Mouse (Mus musculus) left cerebral cortex, adult 9 months (tissue): Measurements from ENCODE around the gene Krt10.
A peak's percentile ranks its signal among the peaks of the same experiment; 100 is the strongest.

ENCODE experiments used
- DNase-seq, 2 experiments: peaks; one replicate each; pipeline ENCODE4 v3.0.0; 2022; ENCODE audit warnings: low spot score in 2 of 2

The Krt10 gene

DNA sequence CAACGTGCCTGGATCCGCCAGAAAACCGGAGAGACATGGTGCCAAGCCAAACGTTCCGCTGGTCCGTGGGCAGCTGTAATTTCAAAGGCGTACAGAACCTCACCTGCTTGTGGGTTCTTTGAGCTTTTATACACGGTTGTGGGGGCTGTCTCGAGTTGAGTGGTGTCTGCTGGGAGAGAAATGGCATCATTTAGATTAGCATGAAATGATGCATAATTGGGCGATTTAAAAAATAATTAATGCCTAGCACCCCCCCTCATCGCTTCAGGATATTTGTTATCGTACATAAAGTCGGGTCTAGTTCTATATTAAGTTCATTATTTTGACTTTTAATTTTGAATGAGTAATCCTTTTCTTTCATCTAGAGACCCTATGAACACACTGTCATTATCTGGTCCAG is 14.4 kb downstream of the Krt10 start, which contains the start of gene Krt28:
Gene Krt28 (minus strand): TSS at position 101 of the 400 bp plus-strand sequence.
- no peak for DNase-seq

DNA sequence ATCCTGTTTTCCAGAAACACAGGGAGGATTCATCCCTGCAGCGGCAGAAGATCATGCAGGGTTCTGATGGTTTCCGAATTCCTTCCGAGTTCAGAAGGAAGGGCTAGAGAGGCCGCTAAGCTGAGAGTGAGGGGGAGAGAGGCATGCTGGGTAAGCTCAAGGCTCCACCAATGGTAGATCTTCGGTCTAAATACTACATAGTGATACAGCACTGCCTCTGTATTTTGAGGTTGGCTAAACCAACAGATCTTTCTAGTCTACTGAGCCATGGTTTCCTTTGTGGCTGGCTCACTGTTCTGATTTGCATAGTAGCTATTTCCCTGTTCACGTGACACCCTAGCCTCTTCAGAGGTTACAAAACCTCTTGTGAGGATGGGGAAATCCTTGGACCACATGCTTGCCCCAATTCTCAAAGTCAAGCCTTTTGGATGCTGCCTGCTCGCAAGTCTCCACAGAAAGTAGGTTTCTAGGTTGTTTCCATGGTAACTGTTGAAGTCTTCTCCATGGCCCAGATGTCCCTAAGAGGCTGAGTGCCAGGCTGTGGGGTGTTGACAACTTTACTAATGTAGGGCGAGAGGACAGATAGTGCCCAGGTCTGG is 19.2 kb downstream of the Krt10 start:
- DNase-seq, result peak; percentile 42 to 59

DNA sequence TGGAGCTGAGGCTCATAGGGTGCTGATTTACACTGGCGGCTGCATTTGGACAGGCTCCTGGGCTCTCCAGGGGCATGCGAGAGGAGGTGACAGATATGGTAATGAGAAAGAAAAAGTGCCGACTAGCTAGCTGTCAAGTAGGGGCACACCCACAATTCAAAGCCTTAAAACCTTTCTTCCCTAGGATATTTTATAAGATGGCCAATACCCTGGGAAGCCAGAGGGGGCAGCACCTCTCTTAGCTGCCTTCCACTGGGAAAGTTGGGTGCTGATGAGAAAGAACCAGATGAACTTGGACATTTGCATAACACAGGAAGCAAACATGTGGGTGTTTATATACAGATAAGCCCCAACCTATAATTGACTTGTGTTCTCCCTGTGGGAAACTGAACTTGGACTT is 19.9 kb downstream of the Krt10 start:
- DNase-seq, result no peak

DNA sequence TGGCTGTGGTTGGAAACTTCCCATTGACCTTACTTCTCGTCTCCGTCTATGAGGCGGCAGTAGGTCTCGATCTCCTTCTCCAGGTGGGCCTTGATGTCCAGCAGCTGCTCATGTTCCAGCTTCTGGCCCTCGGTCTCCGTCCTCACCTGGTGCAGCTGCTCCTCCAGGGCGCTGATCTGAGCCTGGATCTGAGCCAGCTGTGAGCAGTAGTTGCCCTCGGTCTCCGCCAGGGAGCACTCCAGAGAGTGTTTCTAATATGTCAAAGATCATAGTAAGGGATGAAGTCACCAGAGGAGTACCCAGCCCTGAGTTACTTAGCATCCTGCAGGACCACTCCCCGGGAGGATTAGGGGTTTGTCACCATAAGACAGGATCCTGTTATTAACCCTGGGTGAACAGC is 22.4 kb downstream of the Krt10 start:
- DNase-seq, result no peak

DNA sequence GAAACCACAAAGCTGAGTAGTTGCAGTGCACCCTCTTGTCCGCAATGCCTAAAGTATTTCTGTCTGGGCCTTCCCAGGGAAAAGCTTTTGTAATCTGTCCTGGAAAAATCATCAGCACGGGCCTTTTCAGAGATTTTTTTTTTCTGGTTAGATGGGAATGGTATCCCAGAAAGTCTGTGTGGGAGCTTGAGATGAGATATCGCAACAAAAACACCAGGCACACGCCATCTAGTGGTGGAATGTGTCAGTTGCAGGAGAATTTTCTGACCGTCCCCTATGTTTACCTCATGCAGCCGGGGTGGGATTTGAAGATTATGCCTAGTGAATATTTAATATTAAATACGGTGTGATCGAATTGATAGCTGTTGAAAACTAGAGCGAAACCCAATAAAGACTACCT is 24.8 kb downstream of the Krt10 start:
- DNase-seq, result peak in 1 of 2 experiments; percentile 56

DNA sequence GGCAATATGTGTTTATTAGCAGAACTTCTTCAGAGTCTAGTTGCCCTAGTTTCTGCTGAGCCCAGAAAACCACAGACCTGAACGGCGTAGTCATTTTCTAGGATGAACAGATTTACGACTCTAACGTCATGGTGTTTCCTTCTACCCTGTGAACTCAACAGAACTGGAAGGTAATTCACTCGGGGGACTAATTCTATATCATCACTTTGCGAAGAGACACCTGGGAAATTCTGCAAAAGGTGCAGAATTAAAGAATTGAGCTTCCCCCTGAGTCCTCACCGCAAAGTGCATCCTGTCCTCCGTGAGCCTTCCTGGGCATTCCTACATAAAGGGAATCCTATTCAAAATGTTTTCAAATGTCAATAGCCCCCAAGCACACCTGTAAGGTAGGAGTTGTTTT is 27.7 kb downstream of the Krt10 start:
- DNase-seq, result no peak

DNA sequence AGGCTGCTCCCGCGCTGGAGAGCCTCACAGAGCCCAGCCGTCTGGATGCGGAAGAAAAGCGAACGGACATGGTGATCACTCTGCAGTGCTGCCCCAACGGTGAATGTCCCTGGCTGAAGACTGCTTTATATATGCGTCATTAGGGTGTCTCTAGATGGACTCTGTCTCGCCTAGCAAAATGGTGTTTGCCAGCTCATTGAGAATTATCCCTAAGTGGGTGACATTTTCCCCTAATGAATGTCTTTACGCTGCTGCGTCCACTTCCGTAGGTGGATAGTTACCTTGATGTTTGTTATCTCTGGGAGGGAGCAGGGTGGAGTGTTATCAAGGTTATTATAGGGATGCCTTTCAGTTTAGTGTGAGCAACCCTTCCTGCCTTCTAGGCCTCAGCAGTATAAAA is 38.2 kb downstream of the Krt10 start, which contains the start of gene Krt27:
Gene Krt27 (minus strand): TSS at position 101 of the 400 bp plus-strand sequence.
- DNase-seq, result no peak

DNA sequence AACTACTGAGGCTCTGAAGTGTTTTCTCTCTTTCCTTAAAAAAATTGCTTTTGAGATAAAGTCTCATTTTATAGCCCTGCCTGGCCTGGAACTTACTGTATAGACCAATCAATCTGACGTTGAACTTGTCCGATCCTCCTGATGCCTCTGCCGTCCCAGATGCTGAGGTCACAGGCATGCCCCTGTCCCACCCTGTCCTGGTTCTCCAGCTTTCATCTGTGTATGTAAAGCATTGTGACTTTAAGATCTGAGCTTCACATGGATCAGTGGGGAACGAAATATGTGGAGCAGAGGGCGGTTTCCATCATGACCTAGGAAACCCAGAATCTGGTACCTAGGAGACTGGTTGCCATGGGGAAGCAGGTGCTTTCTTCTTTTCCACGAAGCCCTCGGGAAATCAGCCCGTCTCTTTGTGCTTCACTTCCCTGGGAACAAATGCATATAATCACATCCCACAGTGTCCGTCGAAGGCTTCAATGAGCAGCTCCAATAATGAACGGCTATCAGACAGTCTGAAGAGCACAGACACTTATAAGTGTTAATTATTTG is 49.8 kb downstream of the Krt10 start:
- DNase-seq, result no peak

DNA sequence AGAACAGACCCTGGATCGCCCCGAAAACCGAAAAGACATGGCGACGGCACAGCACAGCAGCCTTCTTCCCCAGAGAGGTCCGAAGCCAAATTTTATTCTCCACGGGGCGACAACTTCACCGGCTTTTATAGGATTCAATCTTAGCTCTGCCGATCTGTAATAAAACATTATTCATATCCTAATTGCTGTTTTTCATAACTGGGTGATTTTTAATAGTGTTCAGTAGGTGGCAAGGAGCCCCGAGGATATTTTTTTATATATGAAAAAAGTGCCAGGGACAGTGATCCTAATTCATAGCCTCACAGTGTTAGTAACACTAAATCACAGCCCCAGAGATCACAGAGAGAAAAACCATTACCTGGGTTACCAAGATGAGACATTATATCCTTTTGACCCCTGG is 51.3 kb downstream of the Krt10 start, which contains the start of gene Krt26:
Gene Krt26 (minus strand): TSS at position 101 of the 400 bp plus-strand sequence.
- no peak for DNase-seq
